Mouse (Mus musculus) ES-Bruce4 (cell line): ENCODE results near the gene Slbp.

ENCODE experiments used
- CTCF ChIP-seq: IDR thresholded peaks from one replicate; pipeline ENCODE4 v1.8.1; 2011; ENCODE audit warnings: low read depth, low read length
- POLR2A ChIP-seq: IDR thresholded peaks from one replicate; pipeline ENCODE4 v1.8.1; 2011; ENCODE audit warnings: low read length; ENCODE audit not compliant: insufficient read depth

DNA sequence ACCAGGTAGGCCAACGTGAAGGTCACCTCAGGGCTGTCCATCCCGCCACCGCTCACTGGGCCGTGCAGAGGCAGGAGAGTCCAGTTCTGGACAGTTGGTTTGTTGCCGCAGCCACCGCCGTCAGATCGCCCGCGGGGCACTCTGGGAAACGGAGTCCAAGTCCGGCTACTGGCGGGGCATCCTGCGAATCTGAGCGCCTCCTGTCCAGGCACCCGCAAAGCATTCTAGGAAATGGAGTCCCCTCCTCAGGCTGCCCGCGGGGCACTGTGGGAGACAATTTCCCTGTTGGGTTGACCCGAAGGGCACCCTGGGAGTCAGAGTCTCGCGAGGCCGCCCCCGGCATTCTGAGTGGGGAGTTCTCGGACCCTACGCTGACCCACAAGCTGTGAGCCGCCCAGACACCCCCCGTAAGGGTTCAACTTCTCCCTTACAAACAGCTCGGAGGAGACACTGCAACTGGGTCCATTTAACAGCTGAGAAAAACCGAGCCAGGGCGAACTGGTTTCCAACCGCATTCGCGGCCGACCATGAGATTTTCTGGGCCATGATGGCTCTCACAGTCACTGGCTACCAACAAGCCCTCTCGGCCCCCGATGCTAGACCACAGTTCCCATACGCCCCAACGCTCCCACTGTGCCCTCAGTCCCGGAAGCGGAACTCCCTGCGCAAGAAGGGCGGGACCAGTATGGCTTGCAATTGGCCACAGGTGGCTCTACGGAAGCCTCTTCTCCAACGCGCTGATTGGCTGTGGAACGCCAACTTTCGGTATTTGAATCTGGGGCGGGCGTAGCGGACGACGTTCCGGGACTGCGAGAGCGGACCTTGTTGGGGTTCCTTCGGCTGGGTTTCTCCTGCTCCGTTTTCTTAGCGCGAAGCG is 5.7 kb upstream of the Slbp start, which contains the start of the genes Tacc3 and Tmem129:
- TF ChIP-seq CTCF (no peak), POLR2A (peak; percentile 88)
